Comparison of ENCODE assay signal across 8 mouse cellular contexts in genomic region chr2:127481841-127482532, GRCm38 (mm10). TPM values are rescaled to one million over a fixed set of nuclear protein-coding genes. Genes with fewer than 3 reads are reported as not detected.
DNase-seq lines count a peak whose midpoint lies in the region; ATAC-seq and TF ChIP-seq lines count a peak whose summit lies in the region.

No protein-coding gene starts in this region.

- H3K9me3 ChIP-seq in embryonic facial prominence, embryonic 15.5 days (replicated peaks), result no peaks in the 10 kb centered on the region
- no peaks in the 10 kb centered on the region for H3K9me3 ChIP-seq in hindbrain, postnatal 0 days (ENCODE audit: low read length)
- no peaks in the 10 kb centered on the region for H3K9me3 ChIP-seq in midbrain, embryonic 11.5 days (ENCODE audit: control insufficient read depth, low read length)

- peak; percentile 24; the same call in 1 of the 2 replicates for ATAC-seq in embryonic facial prominence, embryonic 15.5 days (ENCODE audit: insufficient number of reproducible peaks, low FRiP score, low TSS enrichment, low read depth)
- peak; percentile 15; the same call in 1 of the 2 replicates for ATAC-seq in hindbrain, postnatal 0 days
- no peak for ATAC-seq in midbrain, embryonic 11.5 days (ENCODE audit: low FRiP score)
- ATAC-seq in erythroid progenitor cell, adult 5-6 weeks (replicated peaks; ENCODE audit: low FRiP score, poor library complexity, severe bottlenecking), result no peak

- no peaks in the 10 kb centered on the region for H3K36me3 ChIP-seq in embryonic facial prominence, embryonic 15.5 days
- no peaks in the 10 kb centered on the region for H3K36me3 ChIP-seq in hindbrain, postnatal 0 days (ENCODE audit: insufficient read depth, low read length)
- no peaks in the 10 kb centered on the region for H3K36me3 ChIP-seq in midbrain, embryonic 11.5 days (ENCODE audit: control insufficient read depth, insufficient read depth, low read length)

- under 1% methylated on average over 58 of the region's 59 CpGs for WGBS in embryonic facial prominence, embryonic 15.5 days
- under 1% methylated on average over 59 of the region's 59 CpGs for WGBS in hindbrain, postnatal 0 days
- WGBS in midbrain, embryonic 11.5 days, result under 1% methylated on average over 56 of the region's 59 CpGs

- H3K4me1 ChIP-seq in embryonic facial prominence, embryonic 15.5 days, result peaks cover 42% of the 10 kb centered on the region
- peaks cover 20% of the 10 kb centered on the region for H3K4me1 ChIP-seq in hindbrain, postnatal 0 days (ENCODE audit: insufficient read depth, low read length)
- H3K4me1 ChIP-seq in midbrain, embryonic 11.5 days (ENCODE audit: control insufficient read depth, insufficient read depth, low read length), result peaks cover 8% of the 10 kb centered on the region

- TF ChIP-seq CTCF in left cerebral cortex, adult 2 months (IDR thresholded peaks at IDR 0.05), result no peak
- no peak for TF ChIP-seq CTCF in hindbrain, postnatal 0 days (IDR thresholded peaks at IDR 0.05; ENCODE audit: low read depth)

- H3K27ac ChIP-seq in left cerebral cortex, adult 2 months, result no peak overlapping the region
- H3K27ac ChIP-seq in embryonic facial prominence, embryonic 15.5 days (replicated peaks), result peak overlapping the region; percentile 63; the same call in 1 of the 2 replicates
- H3K27ac ChIP-seq in hindbrain, postnatal 0 days, result no peak overlapping the region
- H3K27ac ChIP-seq in midbrain, embryonic 11.5 days (ENCODE audit: low read depth, low read length), result no peak overlapping the region

- intact Hi-C loops in left cerebral cortex, adult 2 months (cut with DNase I), result no loop called here

- DNase-seq in left cerebral cortex, adult 2 months (ENCODE audit: extremely low spot score in 1 of 2, low spot score in 2 of 2), result no peak
- DNase-seq in left cerebral cortex, adult 9 months (ENCODE audit: low spot score in 2 of 2), result no peak
- DNase-seq in hindbrain, postnatal 0 days (ENCODE audit: low spot score), result no peak
- peak; percentile 90 for DNase-seq in midbrain, embryonic 11.5 days (ENCODE audit: low spot score, missing footprints)
- no peak for DNase-seq in right cerebral cortex, postnatal 4 days
- no peak for DNase-seq in gastrocnemius, postnatal 25 days

- peak overlapping the region; percentile 39 for H3K4me3 ChIP-seq in left cerebral cortex, adult 2 months
- H3K4me3 ChIP-seq in embryonic facial prominence, embryonic 15.5 days (replicated peaks), result peak overlapping the region; percentile 59
- peak overlapping the region; percentile 36 for H3K4me3 ChIP-seq in hindbrain, postnatal 0 days (ENCODE audit: low read length)
- H3K4me3 ChIP-seq in midbrain, embryonic 11.5 days (ENCODE audit: low read depth, low read length), result peak overlapping the region; percentile 31

- H3K9ac ChIP-seq in embryonic facial prominence, embryonic 15.5 days, result peak overlapping the region; percentile 35
- peak overlapping the region; percentile 6; the same call in 1 of the 2 replicates for H3K9ac ChIP-seq in hindbrain, postnatal 0 days (replicated peaks; ENCODE audit: low read length)
- H3K9ac ChIP-seq in midbrain, embryonic 11.5 days (ENCODE audit: low read length), result no peak overlapping the region

- peak overlapping the region; percentile 95 for H3K4me2 ChIP-seq in embryonic facial prominence, embryonic 15.5 days (replicated peaks)
- peak overlapping the region; percentile 68 for H3K4me2 ChIP-seq in hindbrain, postnatal 0 days (ENCODE audit: low read depth, low read length)
- peak overlapping the region; percentile 53 for H3K4me2 ChIP-seq in midbrain, embryonic 11.5 days

- H3K27me3 ChIP-seq in embryonic facial prominence, embryonic 15.5 days, result peaks cover 63% of the 10 kb centered on the region
- H3K27me3 ChIP-seq in hindbrain, postnatal 0 days (ENCODE audit: insufficient read depth, low read length), result peaks cover 34% of the 10 kb centered on the region
- H3K27me3 ChIP-seq in midbrain, embryonic 11.5 days (ENCODE audit: control insufficient read depth, insufficient read depth, low read length), result peaks cover 54% of the 10 kb centered on the region

RNA-seq across cellular contexts. Expression of gene Fahd2a, which starts 37.6 kb away (rescaled TPM):
- total RNA-seq in left cerebral cortex, adult 2 months (2021), result 10 to 100 TPM; 15.9 to 20.5 TPM
- polyA plus RNA-seq in embryonic facial prominence, embryonic 15.5 days (2015; fragmentation: Nextera tagmentation; extraction: Ambion mirVana), result 24.4 and 25.3 TPM in 2 replicates
- total RNA-seq in hindbrain, postnatal 0 days (2014; rRNA removed), result 29.4 and 44.4 TPM in 2 replicates
- polyA plus RNA-seq in hindbrain, postnatal 0 days (2015; fragmentation: Nextera tagmentation; extraction: Ambion mirVana), result 33.6 and 34.0 TPM in 2 replicates
- 26.6 and 28.9 TPM in 2 replicates for polyA plus RNA-seq in midbrain, embryonic 11.5 days (2014; fragmentation: Nextera tagmentation; extraction: Ambion mirVana)
- 10.5 and 18.0 TPM in 2 replicates for total RNA-seq in erythroid progenitor cell, adult 5-6 weeks (2015; ENCODE audit: low replicate concordance)
- total RNA-seq in erythroid progenitor cell, adult 5-6 weeks (2017; ENCODE audit: low replicate concordance), result 2.4 TPM in 1 of 2 replicates, not detected in the other
- 10 to 100 TPM; 21.5 to 21.9 TPM for total RNA-seq in gastrocnemius, postnatal 25 days (2021)

RNA-seq across cellular contexts. Expression of gene Kcnip3, which starts 39.9 kb away (rescaled TPM):
- 100 to 1,000 TPM; 114 to 126 TPM for total RNA-seq in left cerebral cortex, adult 2 months (2021)
- 2.8 and 4.8 TPM in 2 replicates for polyA plus RNA-seq in embryonic facial prominence, embryonic 15.5 days (2015; fragmentation: Nextera tagmentation; extraction: Ambion mirVana)
- 34.7 and 39.0 TPM in 2 replicates for total RNA-seq in hindbrain, postnatal 0 days (2014; rRNA removed)
- polyA plus RNA-seq in hindbrain, postnatal 0 days (2015; fragmentation: Nextera tagmentation; extraction: Ambion mirVana), result 12.4 and 13.8 TPM in 2 replicates
- 3.9 and 4.4 TPM in 2 replicates for polyA plus RNA-seq in midbrain, embryonic 11.5 days (2014; fragmentation: Nextera tagmentation; extraction: Ambion mirVana)
- total RNA-seq in erythroid progenitor cell, adult 5-6 weeks (2015; ENCODE audit: low replicate concordance), result 1.4 and 4.2 TPM in 2 replicates
- 0.51 and 1.6 TPM in 2 replicates for total RNA-seq in erythroid progenitor cell, adult 5-6 weeks (2017; ENCODE audit: low replicate concordance)
- total RNA-seq in gastrocnemius, postnatal 25 days (2021), result under 1 TPM; 0.28 to 0.38 TPM

RNA-seq across cellular contexts. Expression of gene Gpat2, which starts 57.0 kb away (rescaled TPM):
- under 1 TPM; 0.29 to 0.37 TPM for total RNA-seq in left cerebral cortex, adult 2 months (2021)
- 0.49 and 0.71 TPM in 2 replicates for polyA plus RNA-seq in embryonic facial prominence, embryonic 15.5 days (2015; fragmentation: Nextera tagmentation; extraction: Ambion mirVana)
- 0.42 TPM in 1 of 2 replicates, not detected in the other for total RNA-seq in hindbrain, postnatal 0 days (2014; rRNA removed)
- polyA plus RNA-seq in hindbrain, postnatal 0 days (2015; fragmentation: Nextera tagmentation; extraction: Ambion mirVana), result 0.21 and 0.28 TPM in 2 replicates
- polyA plus RNA-seq in midbrain, embryonic 11.5 days (2014; fragmentation: Nextera tagmentation; extraction: Ambion mirVana), result 0.16 and 0.37 TPM in 2 replicates
- total RNA-seq in erythroid progenitor cell, adult 5-6 weeks (2015; ENCODE audit: low replicate concordance), result not detected in 2 replicates
- not detected in 2 replicates for total RNA-seq in erythroid progenitor cell, adult 5-6 weeks (2017; ENCODE audit: low replicate concordance)
- not detected for total RNA-seq in gastrocnemius, postnatal 25 days (2021)

RNA-seq across cellular contexts. Expression of gene Prom2, which starts 59.3 kb away (rescaled TPM):
- 1 to 10 TPM in 1 of 2 experiments, under 1 TPM in 1; 0.16 to 1.2 TPM for total RNA-seq in left cerebral cortex, adult 2 months (2021)
- 8.9 and 11.2 TPM in 2 replicates for polyA plus RNA-seq in embryonic facial prominence, embryonic 15.5 days (2015; fragmentation: Nextera tagmentation; extraction: Ambion mirVana)
- total RNA-seq in hindbrain, postnatal 0 days (2014; rRNA removed), result 0.07 and 0.10 TPM in 2 replicates
- polyA plus RNA-seq in hindbrain, postnatal 0 days (2015; fragmentation: Nextera tagmentation; extraction: Ambion mirVana), result 0.10 and 0.32 TPM in 2 replicates
- 0.32 TPM in 1 of 2 replicates, not detected in the other for polyA plus RNA-seq in midbrain, embryonic 11.5 days (2014; fragmentation: Nextera tagmentation; extraction: Ambion mirVana)
- not detected in 2 replicates for total RNA-seq in erythroid progenitor cell, adult 5-6 weeks (2015; ENCODE audit: low replicate concordance)
- total RNA-seq in erythroid progenitor cell, adult 5-6 weeks (2017; ENCODE audit: low replicate concordance), result not detected in 2 replicates
- total RNA-seq in gastrocnemius, postnatal 25 days (2021), result not detected

Comparison
In these comparisons a context has a peak if more than half of its experiments do, and no peak if none do; other contexts are left out.
1. ATAC-seq: peak in embryonic facial prominence, embryonic 15.5 days (single experiment) and hindbrain, postnatal 0 days (single experiment); none in midbrain, embryonic 11.5 days (single experiment) and erythroid progenitor cell, adult 5-6 weeks (single experiment).
2. Peak in every context shown above with its lines, with median percentiles within 50 percentile points of each other: H3K4me3 ChIP-seq and H3K4me2 ChIP-seq.